Mouse (Mus musculus) forebrain, embryonic 15.5 days (tissue): ENCODE data around the gene St6galnac4. TPM values are rescaled to one million over a fixed set of nuclear protein-coding genes. Genes with fewer than 3 reads are reported as not detected.

Experiments
- ATAC-seq: fragments of 200-750 bp; cut with Nextera tagmentation; replicated peaks from 2 replicates; pipeline ENCODE4 v1.8.0; 2017; ENCODE audit warnings: mild to moderate bottlenecking, moderate TSS enrichment, moderate library complexity
- H3K27ac ChIP-seq: fragments of 300-500 bp; sonication (generic); replicated peaks from 2 replicates; pipeline ENCODE4 v1.5.1; 2015; ENCODE audit warnings: mild to moderate bottlenecking, inconsistent platforms
- H3K27me3 ChIP-seq: fragments of 300-500 bp; sonication (generic); 2 replicates; pipeline ENCODE4 v1.6.1; 2015; ENCODE audit warnings: inconsistent platforms
- H3K36me3 ChIP-seq: fragments of 300-500 bp; sonication (generic); 2 replicates; pipeline ENCODE4 v1.6.1; 2015; ENCODE audit warnings: mild to moderate bottlenecking, inconsistent platforms
- H3K4me1 ChIP-seq: fragments of 300-500 bp; sonication (generic); 2 replicates; pipeline ENCODE4 v1.6.1; 2015; ENCODE audit warnings: inconsistent platforms
- H3K4me2 ChIP-seq: fragments of 300-500 bp; sonication (generic); replicated peaks from 2 replicates; pipeline ENCODE4 v1.6.1; 2015; ENCODE audit warnings: mild to moderate bottlenecking, inconsistent platforms
- H3K4me3 ChIP-seq: fragments of 300-500 bp; sonication (generic); 2 replicates; pipeline ENCODE4 v1.5.1; 2015; ENCODE audit warnings: mild to moderate bottlenecking, inconsistent platforms
- H3K9ac ChIP-seq: fragments of 300-500 bp; sonication (generic); replicated peaks from 2 replicates; pipeline ENCODE4 v1.6.1; 2015; ENCODE audit warnings: mild to moderate bottlenecking, inconsistent platforms
- H3K9me3 ChIP-seq: fragments of 300-500 bp; sonication (generic); 2 replicates; pipeline ENCODE4 v1.6.1; 2016; ENCODE audit warnings: inconsistent platforms
- WGBS: fragments of 180-500 bp; shearing (Covaris S2); methylation state at CpG from one replicate; pipeline ENCODE4 v1.1.7; 2015; ENCODE audit warnings: mixed read lengths; 5-methylcytosine and 5-hydroxymethylcytosine counted together
- polyA plus RNA-seq: library from polyadenylated mRNA; unstranded; fragments of >200 nt; fragmentation: Nextera tagmentation; extraction: Ambion mirVana; gene quantifications from 2 replicates; pipeline ENCODE4 v1.2.1, GENCODE M21; 2015

Gene St6galnac4
- polyA plus RNA-seq, 1 experiment from 2014 or later, result 26.4 TPM

DNA sequence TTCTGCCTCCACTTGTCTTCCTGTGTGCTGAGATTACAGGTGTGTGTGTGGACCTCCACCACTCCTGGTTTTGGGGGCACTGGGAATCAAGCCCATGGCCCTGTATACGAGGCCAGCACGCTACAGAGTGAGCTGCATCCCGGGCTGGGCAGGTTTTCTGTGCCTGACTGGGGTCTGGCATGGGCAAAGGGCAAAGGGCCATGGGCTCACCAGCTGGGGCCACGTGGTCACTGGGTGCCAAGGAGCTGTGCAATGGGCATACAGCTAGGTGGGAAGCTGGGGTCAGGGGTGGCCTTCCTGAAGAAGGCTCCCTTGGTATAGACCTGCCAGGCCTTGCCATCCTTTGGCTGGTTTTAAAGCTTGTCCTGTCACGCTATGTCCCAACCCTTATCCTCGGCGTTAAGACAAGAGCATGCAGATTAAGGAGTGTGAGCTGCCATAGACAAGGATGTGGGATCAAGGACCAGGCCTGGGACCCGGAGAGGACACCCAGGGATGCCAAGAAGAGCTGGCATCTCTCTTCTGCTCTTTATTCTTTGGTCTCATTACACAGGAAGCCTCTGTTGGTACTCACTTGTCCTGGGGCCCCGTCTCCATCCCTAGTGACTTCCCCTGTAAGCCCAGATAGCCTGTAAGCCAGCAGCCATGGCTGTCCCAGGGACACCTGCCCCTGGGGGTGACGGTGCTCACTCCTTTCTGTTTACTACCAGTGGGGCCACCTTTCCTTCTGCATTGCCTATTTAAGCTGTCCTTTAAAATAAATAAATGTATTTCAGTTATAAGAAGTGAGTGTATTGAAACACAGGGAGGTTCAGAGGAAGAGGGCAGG, 47.6 kb downstream of the St6galnac4 start:
- 87% methylated on average over 10 of the region's 10 CpGs for WGBS
- no peak overlapping the region for H3K27ac ChIP-seq

DNA sequence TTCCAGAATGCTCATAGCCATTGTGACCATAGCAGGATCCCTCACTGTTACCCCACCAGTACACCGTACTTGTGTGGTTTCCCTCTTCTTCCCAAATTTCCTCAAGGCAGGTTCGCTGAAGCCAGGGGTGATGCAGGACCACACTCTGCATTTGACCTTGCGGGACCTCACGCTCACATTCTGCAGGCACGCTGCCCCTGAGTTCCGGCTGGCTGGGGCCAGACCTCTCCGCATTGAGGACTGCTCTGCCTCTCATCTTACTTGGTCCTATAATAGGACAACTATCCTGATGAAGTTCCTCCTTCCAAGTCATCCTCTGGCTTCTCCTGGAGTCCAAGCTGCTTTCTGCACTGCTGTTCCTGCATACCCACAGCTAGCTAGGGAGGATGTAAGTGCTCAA, 49.7 kb downstream of the St6galnac4 start:
- H3K27me3 ChIP-seq, result no peaks in the 10 kb centered on the region
- WGBS, result 92% methylated on average over 7 of the region's 7 CpGs
- no peak for ATAC-seq
- H3K4me3 ChIP-seq, result no peak overlapping the region
- H3K36me3 ChIP-seq, result peaks cover 6% of the 10 kb centered on the region; the same call in 1 of the 2 replicates
- H3K4me2 ChIP-seq, result no peak overlapping the region
- no peaks in the 10 kb centered on the region for H3K4me1 ChIP-seq
- no peak overlapping the region for H3K27ac ChIP-seq
- no peak overlapping the region for H3K9ac ChIP-seq
- H3K9me3 ChIP-seq, result no peaks in the 10 kb centered on the region

More for the DNA sequence above, 47.6 kb downstream of the St6galnac4 start:
- Histone ChIP-seq H3K36me3 (peaks cover 6% of the 10 kb centered on the region; the same call in 1 of the 2 replicates), H3K4me2 (no peak overlapping the region), H3K4me1 (peaks cover 2% of the 10 kb centered on the region), H3K4me3 (no peak overlapping the region), H3K9ac (no peak overlapping the region), H3K27me3 (no peaks in the 10 kb centered on the region), H3K9me3 (no peaks in the 10 kb centered on the region)
- ATAC-seq, result no peak

DNA sequence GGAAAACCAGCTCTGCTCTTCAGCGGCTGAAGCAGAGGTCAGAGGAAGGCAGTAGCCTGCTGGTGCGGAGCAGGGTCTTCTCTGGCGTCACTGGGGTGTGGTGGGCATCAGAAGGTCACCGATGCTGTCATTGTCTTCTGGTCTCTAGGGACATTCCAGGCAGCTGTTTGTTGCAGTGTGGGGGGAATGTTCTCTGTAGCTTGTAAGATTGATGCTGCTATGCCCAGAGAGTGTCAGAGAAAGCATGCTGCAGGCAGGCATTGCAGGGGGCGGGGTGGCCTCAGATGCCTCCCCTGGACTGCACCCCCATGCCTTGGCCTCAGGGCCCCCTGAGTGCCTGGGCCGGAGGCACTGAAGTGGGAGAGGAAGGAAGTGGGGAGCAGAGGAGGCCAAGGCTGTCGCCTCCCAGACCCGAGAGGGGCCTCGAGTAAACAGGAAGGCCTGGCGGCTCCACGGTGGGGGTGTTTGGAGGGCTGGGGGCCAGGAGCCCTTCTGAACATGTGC, 50.9 kb downstream of the St6galnac4 start:
- no peak overlapping the region for H3K4me2 ChIP-seq
- ATAC-seq, result no peak
- no peaks in the 10 kb centered on the region for H3K9me3 ChIP-seq
- no peak overlapping the region for H3K9ac ChIP-seq
- no peaks in the 10 kb centered on the region for H3K27me3 ChIP-seq
- peaks cover 6% of the 10 kb centered on the region; the same call in 1 of the 2 replicates for H3K36me3 ChIP-seq
- 57% methylated on average over 11 of the region's 11 CpGs for WGBS
- H3K4me1 ChIP-seq, result no peaks in the 10 kb centered on the region
- H3K4me3 ChIP-seq, result no peak overlapping the region
- no peak overlapping the region for H3K27ac ChIP-seq

DNA sequence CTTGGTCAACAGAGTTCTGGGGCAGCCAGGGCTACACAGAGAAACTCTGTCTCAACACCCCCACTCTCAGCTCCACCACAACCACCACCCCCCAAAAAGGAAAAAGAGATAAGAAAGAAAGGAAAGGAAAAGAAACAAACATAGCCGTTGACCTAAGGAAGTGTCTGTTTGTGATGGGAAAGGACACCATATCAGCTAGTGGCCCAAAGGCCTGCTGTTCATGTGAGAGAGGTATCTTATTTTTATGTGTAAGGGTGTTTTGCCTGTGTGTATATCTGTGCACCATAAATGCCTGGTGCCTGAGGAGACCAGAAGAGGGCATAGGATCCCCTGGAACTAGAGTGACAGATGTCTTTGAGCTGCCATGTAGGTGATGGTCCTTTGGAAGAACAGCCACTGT, 52.7 kb downstream of the St6galnac4 start:
- no peak overlapping the region for H3K9ac ChIP-seq
- no peaks in the 10 kb centered on the region for H3K27me3 ChIP-seq
- 91% methylated on average over 1 of the region's 1 CpGs for WGBS
- no peak overlapping the region for H3K27ac ChIP-seq
- no peaks in the 10 kb centered on the region for H3K4me1 ChIP-seq
- no peak for ATAC-seq
- no peaks in the 10 kb centered on the region for H3K9me3 ChIP-seq
- H3K36me3 ChIP-seq, result no peaks in the 10 kb centered on the region
- H3K4me3 ChIP-seq, result no peak overlapping the region
- H3K4me2 ChIP-seq, result no peak overlapping the region

DNA sequence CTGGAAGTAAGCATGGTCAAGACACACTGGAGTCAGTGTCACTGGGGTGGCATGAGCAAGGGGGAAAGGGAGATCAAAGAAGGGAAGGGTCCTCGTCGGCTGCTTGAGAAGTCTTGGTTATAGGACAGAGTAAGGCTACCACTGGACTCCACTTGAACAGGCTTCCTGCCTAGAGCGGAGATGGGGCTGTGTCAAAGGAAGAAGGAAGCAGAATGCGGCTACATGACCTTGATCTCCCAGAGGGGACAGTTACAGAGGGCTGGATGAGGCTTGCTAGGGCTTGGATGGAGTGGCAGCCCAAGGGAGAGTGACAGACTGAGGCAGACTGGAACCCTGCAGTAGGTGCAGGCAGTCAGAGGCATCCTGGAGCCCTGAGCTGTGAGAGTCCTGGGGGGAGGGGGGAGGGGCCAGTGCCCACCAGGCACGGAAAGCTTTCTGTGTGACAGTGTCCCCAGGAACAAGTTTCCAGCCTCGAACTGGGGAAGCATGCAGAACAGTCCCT, 53.7 kb downstream of the St6galnac4 start:
- WGBS, result 69% methylated on average over 6 of the region's 6 CpGs
- Histone ChIP-seq H3K27me3 (no peaks in the 10 kb centered on the region), H3K4me2 (no peak overlapping the region), H3K27ac (no peak overlapping the region), H3K9me3 (no peaks in the 10 kb centered on the region), H3K4me1 (no peaks in the 10 kb centered on the region), H3K9ac (no peak overlapping the region), H3K4me3 (no peak overlapping the region), H3K36me3 (no peaks in the 10 kb centered on the region)
- no peak for ATAC-seq

DNA sequence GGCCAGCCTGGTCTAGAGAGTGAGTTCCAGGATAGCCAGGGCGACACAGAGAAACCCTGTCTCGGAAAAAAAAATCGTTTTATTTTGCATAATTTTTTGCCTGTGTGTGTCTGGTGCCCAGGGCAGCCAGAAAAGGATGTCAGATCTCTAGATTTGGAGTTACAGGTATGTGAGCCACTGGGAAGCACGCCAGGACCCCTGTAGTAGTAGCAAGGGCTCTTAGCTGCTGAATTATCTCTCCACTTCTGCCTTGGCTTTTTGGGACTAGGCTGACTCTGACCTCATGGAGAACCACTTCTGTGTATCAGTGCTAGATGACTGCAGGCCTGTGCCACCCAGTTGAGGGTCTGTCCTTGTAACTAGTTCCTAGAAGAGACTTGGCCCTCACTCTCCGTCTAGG, 54.9 kb downstream of the St6galnac4 start:
- no peaks in the 10 kb centered on the region for H3K4me1 ChIP-seq
- no peak overlapping the region for H3K4me3 ChIP-seq
- no peak overlapping the region for H3K27ac ChIP-seq
- no peaks in the 10 kb centered on the region for H3K27me3 ChIP-seq
- H3K9ac ChIP-seq, result no peak overlapping the region
- no peaks in the 10 kb centered on the region for H3K9me3 ChIP-seq
- no peak for ATAC-seq
- H3K4me2 ChIP-seq, result no peak overlapping the region
- WGBS, result 76% methylated on average over 5 of the region's 5 CpGs
- H3K36me3 ChIP-seq, result no peaks in the 10 kb centered on the region

DNA sequence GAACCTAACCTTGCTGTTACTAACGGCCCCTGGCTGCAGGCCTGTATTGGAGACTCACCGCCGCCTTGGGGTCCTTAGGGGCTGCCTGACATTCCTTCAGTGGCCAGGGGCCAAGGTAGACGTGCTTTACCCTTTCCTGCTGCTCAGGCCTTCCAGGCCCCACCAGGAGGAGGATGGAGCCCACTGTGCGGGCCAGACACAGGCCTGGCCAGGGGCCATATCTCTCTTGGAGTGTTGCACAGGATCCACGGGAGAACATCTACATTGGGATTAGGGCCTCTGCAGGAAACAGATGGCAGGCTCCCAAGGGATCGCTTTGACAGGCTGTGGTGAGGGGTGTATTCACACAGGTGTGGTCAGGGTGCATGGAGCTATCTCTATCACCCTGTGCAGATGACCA, 55.9 kb downstream of the St6galnac4 start:
- Histone ChIP-seq H3K4me1 (no peaks in the 10 kb centered on the region), H3K36me3 (no peaks in the 10 kb centered on the region), H3K4me2 (no peak overlapping the region), H3K9ac (no peak overlapping the region), H3K4me3 (no peak overlapping the region), H3K27me3 (no peaks in the 10 kb centered on the region), H3K27ac (no peak overlapping the region), H3K9me3 (no peaks in the 10 kb centered on the region)
- ATAC-seq, result no peak
- 63% methylated on average over 7 of the region's 7 CpGs for WGBS

DNA sequence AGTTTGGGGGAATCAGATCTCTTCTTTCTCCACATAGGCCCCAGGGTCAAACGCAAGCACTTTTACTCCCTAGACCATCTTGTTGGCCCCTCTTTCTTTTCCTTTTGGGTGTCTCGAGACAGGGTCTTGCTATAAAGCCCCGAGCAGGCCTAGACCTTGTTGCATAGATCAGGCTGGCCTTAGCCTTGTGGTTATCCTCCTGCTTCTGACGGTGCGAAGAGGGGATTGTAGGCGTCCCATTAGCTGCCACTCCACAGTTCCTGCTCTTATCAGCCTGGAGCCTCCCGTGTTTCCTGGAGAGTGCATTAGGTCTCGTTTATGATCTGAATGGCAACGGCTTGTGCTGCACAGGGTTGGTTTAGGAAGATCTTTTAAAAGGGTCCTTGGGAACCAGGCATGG, 57.2 kb downstream of the St6galnac4 start:
- H3K9me3 ChIP-seq, result no peaks in the 10 kb centered on the region
- H3K27me3 ChIP-seq, result no peaks in the 10 kb centered on the region
- no peak overlapping the region for H3K27ac ChIP-seq
- no peak overlapping the region for H3K9ac ChIP-seq
- WGBS, result 80% methylated on average over 9 of the region's 9 CpGs
- no peak overlapping the region for H3K4me2 ChIP-seq
- H3K4me1 ChIP-seq, result no peaks in the 10 kb centered on the region
- no peak for ATAC-seq
- H3K4me3 ChIP-seq, result no peak overlapping the region
- H3K36me3 ChIP-seq, result no peaks in the 10 kb centered on the region

DNA sequence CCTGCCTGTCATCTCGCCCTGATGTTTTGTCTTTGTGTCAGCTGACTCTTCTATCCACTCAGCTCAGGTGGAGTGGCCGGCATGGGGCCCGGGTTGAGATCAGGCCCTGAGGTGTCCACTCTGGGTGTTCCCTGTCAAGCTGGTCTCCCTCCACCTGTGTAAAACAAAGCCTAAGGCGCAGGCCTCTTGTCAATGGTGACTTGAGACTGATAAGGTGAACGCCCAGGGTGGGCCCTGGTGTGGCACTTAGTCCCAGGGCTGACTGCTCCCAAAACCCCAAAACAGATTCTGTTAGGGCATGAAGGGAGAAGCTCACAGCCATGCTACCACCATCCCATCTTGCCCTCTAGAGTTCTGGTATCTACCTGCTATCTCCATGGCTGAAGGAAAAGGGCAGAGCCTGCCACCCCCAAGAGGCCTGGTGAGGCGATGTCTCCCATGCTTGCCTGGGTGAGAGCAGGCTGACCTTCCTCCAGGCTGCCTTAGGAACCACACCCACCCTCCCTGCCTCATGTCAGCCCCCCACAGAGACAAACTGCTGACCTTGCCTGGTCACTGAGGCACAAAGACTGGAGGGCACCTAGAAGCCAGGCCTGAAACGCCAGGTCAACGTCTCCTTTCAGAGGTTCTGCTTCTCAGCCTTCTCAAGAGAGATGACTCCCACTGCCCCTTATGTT, 58.0 kb downstream of the St6galnac4 start:
- Histone ChIP-seq H3K9me3 (no peaks in the 10 kb centered on the region), H3K36me3 (no peaks in the 10 kb centered on the region), H3K4me2 (no peak overlapping the region), H3K9ac (no peak overlapping the region), H3K4me1 (no peaks in the 10 kb centered on the region), H3K27me3 (no peaks in the 10 kb centered on the region), H3K4me3 (no peak overlapping the region), H3K27ac (no peak overlapping the region)
- ATAC-seq, result no peak
- WGBS, result 86% methylated on average over 8 of the region's 8 CpGs

DNA sequence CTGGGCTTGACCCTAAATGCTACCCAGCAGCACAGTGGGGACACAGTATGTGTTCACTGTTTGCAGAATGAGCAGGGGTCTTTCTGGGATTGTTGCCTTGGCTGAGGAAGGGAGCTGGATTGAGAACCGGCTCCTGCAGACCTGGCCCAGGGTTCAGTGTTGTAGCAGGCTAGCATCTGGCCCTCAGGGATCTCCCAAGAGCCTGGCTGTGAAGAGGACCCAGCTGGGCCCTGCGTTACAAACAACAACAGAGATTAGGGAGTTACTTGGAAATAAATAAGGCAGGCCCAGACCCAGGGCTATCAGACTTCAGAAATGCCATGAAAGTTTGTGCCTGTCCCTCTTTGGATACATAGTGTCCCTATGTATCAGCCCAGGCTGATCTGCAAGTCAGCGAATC, 58.8 kb downstream of the St6galnac4 start:
- 66% methylated on average over 3 of the region's 3 CpGs for WGBS

DNA sequence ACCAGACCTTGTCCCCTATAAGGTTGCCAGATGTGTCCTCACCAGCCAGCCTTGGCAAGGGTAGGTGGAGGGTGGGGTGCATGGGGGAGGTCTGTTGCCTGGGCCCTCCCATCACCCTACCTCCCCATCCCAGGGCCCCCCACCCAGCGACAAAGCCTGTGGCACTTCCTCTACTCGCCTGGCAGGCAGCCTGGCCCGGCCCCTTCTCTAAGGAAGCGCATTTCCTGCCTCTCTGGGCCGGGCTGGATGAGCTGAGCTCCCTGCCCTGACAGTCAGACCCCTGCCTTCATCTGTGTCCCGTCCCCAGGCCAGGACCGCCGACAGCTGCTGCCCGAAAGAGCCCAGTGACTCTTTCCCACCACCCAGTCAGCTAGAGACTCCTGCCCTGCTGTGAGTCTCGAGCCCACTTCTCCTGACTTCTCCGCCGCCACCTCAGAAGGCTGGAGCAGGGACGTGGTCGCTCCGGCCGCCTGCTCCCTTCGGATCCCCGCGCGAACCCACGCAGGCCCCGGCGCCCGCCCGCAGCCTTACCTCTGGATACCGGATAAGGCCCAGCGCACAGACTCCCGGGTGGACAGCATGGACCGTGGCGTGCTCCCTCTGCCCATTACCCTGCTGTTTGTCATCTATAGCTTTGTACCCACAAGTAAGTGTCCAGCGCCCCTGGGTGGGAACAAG, 59.6 kb downstream of the St6galnac4 start, which contains the start of gene Eng:
TSS of gene Eng (plus strand) at position 217 of the 678 bp plus-strand sequence.
- Histone ChIP-seq H3K4me3 (peak within 1 kb of the TSS; percentile 14), H3K4me1 (no peaks in the 10 kb centered on the region), H3K27ac (no peak within 1 kb of the TSS; the same call in 1 of the 2 replicates), H3K36me3 (no peaks in the 10 kb centered on the region), H3K9ac (no peak within 1 kb of the TSS), H3K4me2 (no peak within 1 kb of the TSS), H3K9me3 (no peaks in the 10 kb centered on the region), H3K27me3 (no peaks in the 10 kb centered on the region)
- ATAC-seq, result no peak
- 68% methylated on average over 31 of the region's 31 CpGs for WGBS

More for the DNA sequence above, 58.8 kb downstream of the St6galnac4 start:
- no peak overlapping the region for H3K9ac ChIP-seq
- no peaks in the 10 kb centered on the region for H3K4me1 ChIP-seq
- H3K27me3 ChIP-seq, result no peaks in the 10 kb centered on the region
- no peak for ATAC-seq
- no peak overlapping the region for H3K4me3 ChIP-seq
- H3K9me3 ChIP-seq, result no peaks in the 10 kb centered on the region
- no peak overlapping the region for H3K27ac ChIP-seq
- H3K36me3 ChIP-seq, result no peaks in the 10 kb centered on the region
- H3K4me2 ChIP-seq, result no peak overlapping the region

DNA sequence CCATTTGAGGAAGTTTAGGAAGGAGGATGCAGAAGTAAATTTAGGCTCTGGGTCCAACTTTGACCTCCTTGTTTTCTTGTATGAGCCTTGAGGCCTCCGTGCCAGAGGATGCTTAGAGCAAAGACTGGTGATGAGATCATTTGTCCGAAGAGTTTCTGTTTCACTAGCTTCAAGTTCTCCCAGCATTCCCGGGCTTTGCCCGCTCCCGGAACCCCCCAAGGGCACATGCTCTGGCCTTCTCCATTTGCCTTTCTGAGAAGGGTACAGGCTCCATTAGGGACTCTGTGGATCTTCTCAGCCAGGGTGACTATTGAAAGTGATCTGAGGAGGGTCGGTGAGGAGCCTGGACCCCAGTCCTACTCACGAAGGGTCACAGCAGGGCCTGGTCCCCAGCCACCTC, 60.5 kb downstream of the St6galnac4 start:
- Histone ChIP-seq H3K27ac (no peak overlapping the region; the same call in 1 of the 2 replicates), H3K9me3 (no peaks in the 10 kb centered on the region), H3K4me2 (no peak overlapping the region), H3K36me3 (no peaks in the 10 kb centered on the region), H3K9ac (no peak overlapping the region), H3K27me3 (no peaks in the 10 kb centered on the region), H3K4me3 (peak overlapping the region; percentile 14; the same call in 1 of the 2 replicates), H3K4me1 (no peaks in the 10 kb centered on the region)
- 90% methylated on average over 7 of the region's 7 CpGs for WGBS
- no peak for ATAC-seq
